Mouse (Mus musculus): ENCODE results near the gene Apom. TPM values are rescaled to one million over a fixed set of nuclear protein-coding genes. Genes with fewer than 3 reads are reported as not detected.

Gene Apom
- total RNA-seq, 2 experiments from 2014 or later = not detected

- DNase-seq = no peak
Observed at GRCm38 (mm10) chr17:35158850-35159593, 27.2 kb upstream of the Apom start.

- no peak for DNase-seq
Observed at GRCm38 (mm10) chr17:35157661-35158175, 25.9 kb upstream of the Apom start.

GRCm38 (mm10) chr17:35157254-35157653, 25.4 kb upstream of the Apom start:
- no peak for DNase-seq

GRCm38 (mm10) chr17:35156461-35157200, 24.8 kb upstream of the Apom start:
- no peak for DNase-seq

GRCm38 (mm10) chr17:35155451-35155850, 23.6 kb upstream of the Apom start:
- no peak for DNase-seq

GRCm38 (mm10) chr17:35154616-35155015, 22.8 kb upstream of the Apom start:
- no peak for DNase-seq

GRCm38 (mm10) chr17:35153931-35154330, 22.1 kb upstream of the Apom start:
- no peak for DNase-seq

- no peak for DNase-seq
Observed at GRCm38 (mm10) chr17:35153077-35153476, 21.2 kb upstream of the Apom start.

- DNase-seq = no peak
Observed at GRCm38 (mm10) chr17:35152121-35152520, 20.3 kb upstream of the Apom start.

- no peak for DNase-seq
Observed at GRCm38 (mm10) chr17:35147922-35148639, 16.2 kb upstream of the Apom start.

- DNase-seq = no peak
Observed at GRCm38 (mm10) chr17:35147348-35147747, 15.5 kb upstream of the Apom start.

- no peak for DNase-seq
Observed at GRCm38 (mm10) chr17:35146139-35146538, 14.3 kb upstream of the Apom start.

GRCm38 (mm10) chr17:35141971-35142370, 10.1 kb upstream of the Apom start:
- DNase-seq = no peak

- DNase-seq = no peak
Observed at GRCm38 (mm10) chr17:35140490-35140996, 8.7 kb upstream of the Apom start.

- no peak for DNase-seq
Observed at GRCm38 (mm10) chr17:35139269-35139668, 7.4 kb upstream of the Apom start.

GRCm38 (mm10) chr17:35135591-35136320, 3.9 kb upstream of the Apom start:
- no peak for DNase-seq

GRCm38 (mm10) chr17:35134801-35135590, 3.1 kb upstream of the Apom start, which contains the start of gene Bag6:
TSS of gene Bag6 (plus strand) at chr17:35135178.
- peak; percentile 96 for DNase-seq

- DNase-seq = no peak
Observed at GRCm38 (mm10) chr17:35133517-35133916, 1.7 kb upstream of the Apom start.

- no peak for DNase-seq
Observed at GRCm38 (mm10) chr17:35132174-35132560, 317 bp upstream of the Apom start.

GRCm38 (mm10) chr17:35131038-35131437, 812 bp downstream of the Apom start:
- no peak for DNase-seq

GRCm38 (mm10) chr17:35128996-35129395, 2.9 kb downstream of the Apom start:
- DNase-seq = no peak
